Mouse (Mus musculus) midbrain, postnatal 0 days (tissue): ENCODE measurements around the gene Tssk3. TPM values are rescaled to one million over a fixed set of nuclear protein-coding genes. Genes with fewer than 3 reads are reported as not detected.
A peak's percentile ranks its signal among the peaks of the same experiment; 100 is the strongest.
"Not testable (repeated sequence)": the region's sequence is repeated elsewhere in the genome, so short reads cannot be mapped to it uniquely, and the experiment has no call there.

Experiments
- ATAC-seq: fragments of 200-750 bp; cut with Nextera tagmentation; 2 replicates; pipeline ENCODE4 v1.8.0; 2017; ENCODE audit warnings: moderate number of reproducible peaks, mild to moderate bottlenecking, moderate TSS enrichment, moderate library complexity; ENCODE audit not compliant: low FRiP score
- DNase-seq: peaks from one replicate; pipeline ENCODE4 v3.0.0-alpha.2; 2015; ENCODE audit warnings: low spot score
- H3K27ac ChIP-seq: fragments of 300-500 bp; sonication (generic); 2 replicates; pipeline ENCODE4 v1.5.1; 2014; ENCODE audit warnings: low read depth, mild to moderate bottlenecking, low read length, mixed read lengths
- H3K27me3 ChIP-seq: fragments of 300-500 bp; sonication (generic); 2 replicates; pipeline ENCODE4 v1.6.1; 2014; ENCODE audit warnings: low read length, control low read depth, mixed read lengths; ENCODE audit not compliant: insufficient read depth
- H3K36me3 ChIP-seq: fragments of 300-500 bp; sonication (generic); 2 replicates; pipeline ENCODE4 v1.6.1; 2014; ENCODE audit warnings: low read length, control low read depth, mixed read lengths; ENCODE audit not compliant: insufficient read depth
- H3K4me1 ChIP-seq: fragments of 300-500 bp; sonication (generic); 2 replicates; pipeline ENCODE4 v1.6.1; 2014; ENCODE audit warnings: mild to moderate bottlenecking, control low read depth, antibody characterized with exemption, low read length, mixed read lengths; ENCODE audit not compliant: insufficient read depth
- H3K4me2 ChIP-seq: fragments of 300-500 bp; sonication (generic); 2 replicates; pipeline ENCODE4 v1.6.1; 2014; ENCODE audit warnings: low read depth, mild to moderate bottlenecking, low read length, mixed read lengths; ENCODE audit not compliant: poor library complexity, severe bottlenecking
- H3K4me3 ChIP-seq: fragments of 300-500 bp; sonication (generic); 2 replicates; pipeline ENCODE4 v1.5.1; 2014; ENCODE audit warnings: low read depth, mild to moderate bottlenecking, low read length, moderate library complexity
- H3K9ac ChIP-seq: fragments of 300-500 bp; sonication (generic); replicated peaks from 2 replicates; pipeline ENCODE4 v1.6.1; 2014; ENCODE audit warnings: mild to moderate bottlenecking, low read length, moderate library complexity, mixed read lengths; ENCODE audit not compliant: poor library complexity, severe bottlenecking
- H3K9me3 ChIP-seq: fragments of 300-500 bp; sonication (generic); 2 replicates; pipeline ENCODE4 v1.6.1; 2016; ENCODE audit warnings: low read length, control low read depth
- CTCF ChIP-seq: IDR thresholded peaks from 2 replicates; pipeline ENCODE4 v1.5.1; 2016; ENCODE audit warnings: antibody characterized with exemption, mild to moderate bottlenecking
- WGBS: fragments of 180-500 bp; shearing (Covaris S2); extraction: QIAGEN DNeasy Blood & Tissue Kit; methylation state at CpG from one replicate; pipeline ENCODE4 v1.1.7; 2014; 5-methylcytosine and 5-hydroxymethylcytosine counted together
- polyA plus RNA-seq: library from polyadenylated mRNA; unstranded; fragments of >200 nt; fragmentation: Nextera tagmentation; extraction: Ambion mirVana; gene quantifications from 2 replicates; pipeline ENCODE4 v1.2.1, GENCODE M21; 2015
- total RNA-seq: library from RNA; depleted of rRNA; stranded (reverse); fragments of >200 nt; gene quantifications from 2 replicates; pipeline ENCODE4 v1.2.3, GENCODE M21; 2014; rRNA removed

The Tssk3 gene
- total RNA-seq (0.16 and 2.5 TPM in 2 replicates), polyA plus RNA-seq (1.7 and 1.8 TPM in 2 replicates)

- TF ChIP-seq CTCF: peak; percentile 57
- WGBS: 5% methylated on average over 60 of the region's 70 CpGs
- peaks cover 28% of the 10 kb centered on the region for H3K36me3 ChIP-seq
- DNase-seq: peak; percentile 70
- 0 out of 2 replicates have a peak, but pooled peaks cover 4% of the 10 kb centered on the region for H3K4me1 ChIP-seq
- peak; percentile 53; the same call in 1 of the 2 replicates for ATAC-seq
- H3K4me2 ChIP-seq: peak within 1 kb of the TSS; percentile 47
- peak within 1 kb of the TSS; percentile 26 for H3K4me3 ChIP-seq
- H3K27me3 ChIP-seq: no peaks in the 10 kb centered on the region
- peak within 1 kb of the TSS; percentile 37 for H3K9ac ChIP-seq
- no peaks in the 10 kb centered on the region for H3K9me3 ChIP-seq
- 0 out of 2 replicates have a peak within 1 kb of the TSS, but pooled peaks have one; percentile 12 for H3K27ac ChIP-seq
Observed at GRCm38 (mm10) chr4:129490972-129491880, at the start of gene Tssk3, which contains the start of gene Fam229a. Gene Tssk3, minus strand, starts transcription at chr4:129491022. Gene Fam229a, plus strand, starts transcription at chr4:129491190.

GRCm38 (mm10) chr4:129540012-129540411, 49.2 kb upstream of the Tssk3 start:
- Histone ChIP-seq H3K4me1 (peaks cover 6% of the 10 kb centered on the region), H3K36me3 (no peaks in the 10 kb centered on the region), H3K27me3 (no peaks in the 10 kb centered on the region), H3K9ac (no peak overlapping the region), H3K9me3 (no peaks in the 10 kb centered on the region), H3K27ac (no peak overlapping the region), H3K4me3 (no peak overlapping the region), H3K4me2 (no peak overlapping the region)
- DNase-seq (no peak), ATAC-seq (no peak)
- WGBS: 92% methylated on average over 6 of the region's 6 CpGs
- TF ChIP-seq CTCF: peak; percentile 39; the same call in 1 of the 2 replicates

- H3K9ac ChIP-seq, DNase-seq, H3K27me3 ChIP-seq, H3K9me3 ChIP-seq, H3K27ac ChIP-seq, H3K4me3 ChIP-seq, H3K4me1 ChIP-seq, ATAC-seq, H3K4me2 ChIP-seq: not testable (repeated sequence)
- H3K36me3 ChIP-seq: peaks cover 32% of the 10 kb centered on the region
- 94% methylated on average over 5 of the region's 6 CpGs for WGBS
Observed at GRCm38 (mm10) chr4:129528901-129529300, 38.1 kb upstream of the Tssk3 start.

GRCm38 (mm10) chr4:129525889-129526288, 35.1 kb upstream of the Tssk3 start:
- peaks cover 49% of the 10 kb centered on the region for H3K36me3 ChIP-seq

GRCm38 (mm10) chr4:129525338-129525737, 34.5 kb upstream of the Tssk3 start:
- Histone ChIP-seq H3K36me3 (peaks cover 44% of the 10 kb centered on the region), H3K9ac (no peak overlapping the region), H3K4me3 (no peak overlapping the region), H3K4me2 (no peak overlapping the region), H3K27me3 (no peaks in the 10 kb centered on the region), H3K9me3 (no peaks in the 10 kb centered on the region), H3K27ac (no peak overlapping the region), H3K4me1 (no peaks in the 10 kb centered on the region)
- DNase-seq: no peak
- no peak for TF ChIP-seq CTCF
- no peak for ATAC-seq
- 90% methylated on average over 5 of the region's 5 CpGs for WGBS

More at GRCm38 (mm10) chr4:129525889-129526288, 35.1 kb upstream of the Tssk3 start:
- 80% methylated on average over 3 of the region's 3 CpGs for WGBS
- no peak overlapping the region for H3K4me3 ChIP-seq
- TF ChIP-seq CTCF: no peak
- H3K4me1 ChIP-seq: no peaks in the 10 kb centered on the region
- no peak for DNase-seq
- H3K9me3 ChIP-seq: no peaks in the 10 kb centered on the region
- no peak overlapping the region for H3K9ac ChIP-seq
- ATAC-seq: no peak
- no peak overlapping the region for H3K4me2 ChIP-seq
- H3K27ac ChIP-seq: no peak overlapping the region
- H3K27me3 ChIP-seq: no peaks in the 10 kb centered on the region

GRCm38 (mm10) chr4:129518519-129518918, 27.7 kb upstream of the Tssk3 start:
- Histone ChIP-seq H3K9ac (no peak overlapping the region), H3K9me3 (no peaks in the 10 kb centered on the region), H3K27ac (no peak overlapping the region), H3K4me1 (no peaks in the 10 kb centered on the region), H3K4me2 (no peak overlapping the region), H3K36me3 (peaks cover 39% of the 10 kb centered on the region), H3K27me3 (no peaks in the 10 kb centered on the region), H3K4me3 (no peak overlapping the region)
- 89% methylated on average over 8 of the region's 8 CpGs for WGBS
- DNase-seq (no peak), ATAC-seq (no peak)
- TF ChIP-seq CTCF: no peak
